Mouse (Mus musculus) hindbrain, embryonic 15.5 days (tissue): ENCODE data around the gene Pfdn2. TPM values are rescaled to one million over a fixed set of nuclear protein-coding genes. Genes with fewer than 3 reads are reported as not detected.

Source experiments
- ATAC-seq: fragments of 200-750 bp; cut with Nextera tagmentation; 2 replicates; pipeline ENCODE4 v1.8.0; 2017; ENCODE audit warnings: low read depth, moderate number of reproducible peaks, moderate TSS enrichment; ENCODE audit not compliant: low FRiP score
- H3K27ac ChIP-seq: fragments of 300-500 bp; sonication (generic); replicated peaks from 2 replicates; pipeline ENCODE4 v1.5.1; 2015; ENCODE audit warnings: mild to moderate bottlenecking, inconsistent platforms
- H3K27me3 ChIP-seq: fragments of 300-500 bp; sonication (generic); 2 replicates; pipeline ENCODE4 v1.6.1; 2015; ENCODE audit warnings: control low read depth, inconsistent platforms
- H3K36me3 ChIP-seq: fragments of 300-500 bp; sonication (generic); 2 replicates; pipeline ENCODE4 v1.6.1; 2015; ENCODE audit warnings: control low read depth, inconsistent platforms
- H3K4me1 ChIP-seq: fragments of 300-500 bp; sonication (generic); replicated peaks from 2 replicates; pipeline ENCODE4 v1.6.1; 2015; ENCODE audit warnings: control low read depth, inconsistent platforms
- H3K4me2 ChIP-seq: fragments of 300-500 bp; sonication (generic); 2 replicates; pipeline ENCODE4 v1.6.1; 2015; ENCODE audit warnings: moderate library complexity, mild to moderate bottlenecking, inconsistent platforms
- H3K4me3 ChIP-seq: fragments of 300-500 bp; sonication (generic); 2 replicates; pipeline ENCODE4 v1.5.1; 2015; ENCODE audit warnings: mild to moderate bottlenecking, inconsistent platforms
- H3K9ac ChIP-seq: fragments of 300-500 bp; sonication (generic); 2 replicates; pipeline ENCODE4 v1.6.1; 2015; ENCODE audit warnings: inconsistent platforms
- H3K9me3 ChIP-seq: fragments of 300-500 bp; sonication (generic); 2 replicates; pipeline ENCODE4 v1.6.1; 2016; ENCODE audit warnings: control low read depth, inconsistent platforms
- WGBS: fragments of 180-500 bp; shearing (Covaris S2); methylation state at CpG from one replicate; pipeline ENCODE4 v1.1.7; 2015; 5-methylcytosine and 5-hydroxymethylcytosine counted together
- polyA plus RNA-seq: library from polyadenylated mRNA; unstranded; fragments of >200 nt; fragmentation: Nextera tagmentation; extraction: Ambion mirVana; gene quantifications from 2 replicates; pipeline ENCODE4 v1.2.1, GENCODE M21; 2015

The Pfdn2 gene
- polyA plus RNA-seq, 1 experiment from 2014 or later = 139 TPM

DNA sequence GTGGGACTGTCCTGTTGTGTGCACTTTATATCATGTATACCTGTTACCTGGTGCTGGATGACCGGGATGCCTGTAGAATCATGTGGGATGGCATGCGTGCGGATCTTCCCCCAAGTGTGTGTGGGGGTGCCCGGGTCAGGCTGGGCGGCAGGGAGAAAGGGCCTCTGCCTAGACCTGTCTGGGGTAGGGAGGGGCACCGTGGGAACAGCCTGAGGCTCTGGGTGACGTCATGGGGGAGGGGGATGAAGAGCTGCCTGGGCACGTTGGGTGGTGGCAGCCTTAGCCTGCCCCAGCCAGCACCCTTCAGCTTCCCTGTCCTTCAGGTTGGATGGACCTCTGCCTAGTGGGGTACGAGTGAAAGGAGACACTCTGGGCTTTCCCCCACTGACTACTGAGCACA, 38.9 kb downstream of the Pfdn2 start:
- Histone ChIP-seq H3K27me3 (0 out of 2 replicates have a peak, but pooled peaks cover 3% of the 10 kb centered on the region), H3K36me3 (no peaks in the 10 kb centered on the region), H3K4me1 (peaks cover 10% of the 10 kb centered on the region), H3K4me2 (no peak overlapping the region), H3K4me3 (no peak overlapping the region), H3K9ac (no peak overlapping the region), H3K27ac (no peak overlapping the region), H3K9me3 (no peaks in the 10 kb centered on the region)
- ATAC-seq = no peak
- WGBS = 70% methylated on average over 9 of the region's 9 CpGs

DNA sequence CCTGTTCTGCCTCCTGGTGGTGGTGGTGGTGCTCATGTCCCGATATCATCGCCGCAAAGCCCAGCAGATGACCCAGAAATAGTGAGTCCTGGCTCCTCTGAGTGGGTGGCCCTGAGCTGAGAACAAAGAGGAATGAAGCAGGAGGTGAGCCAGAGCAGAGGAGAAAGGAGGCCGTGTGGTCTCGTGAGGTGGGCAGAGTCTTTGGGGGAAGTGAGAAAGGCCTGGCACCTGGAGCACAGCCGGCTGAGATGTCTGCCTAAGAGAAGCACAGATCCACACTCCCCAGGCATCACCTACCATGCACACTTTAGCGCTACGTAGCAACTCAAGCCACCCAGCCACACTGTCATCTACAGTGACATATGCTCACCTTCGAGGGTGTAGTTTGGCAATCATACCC, 39.7 kb downstream of the Pfdn2 start:
- Histone ChIP-seq H3K4me2 (no peak overlapping the region), H3K27me3 (0 out of 2 replicates have a peak, but pooled peaks cover 2% of the 10 kb centered on the region), H3K4me1 (peaks cover 5% of the 10 kb centered on the region), H3K9me3 (no peaks in the 10 kb centered on the region), H3K27ac (no peak overlapping the region), H3K9ac (no peak overlapping the region), H3K36me3 (no peaks in the 10 kb centered on the region), H3K4me3 (no peak overlapping the region)
- 73% methylated on average over 9 of the region's 9 CpGs for WGBS
- no peak for ATAC-seq

- WGBS = 22% methylated on average over 6 of the region's 6 CpGs
- Histone ChIP-seq H3K4me2 (no peak overlapping the region), H3K9ac (no peak overlapping the region), H3K36me3 (no peaks in the 10 kb centered on the region), H3K4me1 (no peaks in the 10 kb centered on the region), H3K4me3 (no peak overlapping the region), H3K9me3 (no peaks in the 10 kb centered on the region), H3K27me3 (no peaks in the 10 kb centered on the region), H3K27ac (no peak overlapping the region)
- no peak for ATAC-seq
These were observed 41.6 kb downstream of the Pfdn2 start for GRCm38 (mm10) chr1:171387099-171387498.

DNA sequence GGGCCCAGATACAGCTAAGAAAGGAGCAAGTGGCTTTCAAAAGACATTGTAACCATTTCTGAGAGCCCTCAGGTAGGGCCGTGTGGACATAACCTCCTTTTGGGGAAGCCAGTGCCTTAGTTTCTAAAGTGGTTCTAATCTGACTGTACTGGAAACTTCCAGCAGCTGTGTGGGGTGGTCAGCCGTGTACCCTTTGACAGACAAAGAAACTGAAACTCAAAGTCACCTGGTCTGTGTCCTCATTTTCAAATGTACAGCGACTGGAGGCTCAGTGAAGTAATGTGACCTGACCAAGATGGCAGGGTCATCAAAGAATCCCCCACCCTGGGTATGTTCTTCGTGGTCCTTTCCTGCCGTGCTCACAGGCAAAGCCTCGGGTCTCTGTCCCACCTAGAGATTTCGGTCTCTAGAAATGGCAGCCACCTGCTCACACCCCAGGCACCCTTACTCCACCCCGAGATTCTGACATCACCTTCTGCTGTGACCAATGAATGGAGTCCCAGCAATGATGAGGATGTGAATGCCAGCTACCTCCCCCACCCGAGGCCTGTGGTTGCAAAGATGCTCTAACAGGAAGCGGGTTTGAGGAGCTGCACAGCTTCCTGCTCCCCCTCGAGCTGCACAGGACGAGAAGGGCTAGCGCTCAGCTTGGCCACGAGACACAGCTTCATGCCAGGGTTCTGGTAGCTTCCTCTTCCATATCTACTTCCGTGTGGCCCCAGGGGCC, 43.1 kb downstream of the Pfdn2 start, which contains the start of gene Arhgap30:
TSS of gene Arhgap30 (plus strand) at position 579 of the 727 bp plus-strand sequence.
- ATAC-seq = no peak
- WGBS = 85% methylated on average over 15 of the region's 15 CpGs
- Histone ChIP-seq H3K4me3 (no peak within 1 kb of the TSS), H3K27ac (no peak within 1 kb of the TSS), H3K4me1 (no peaks in the 10 kb centered on the region), H3K9me3 (no peaks in the 10 kb centered on the region), H3K36me3 (no peaks in the 10 kb centered on the region), H3K9ac (no peak within 1 kb of the TSS), H3K4me2 (no peak within 1 kb of the TSS), H3K27me3 (no peaks in the 10 kb centered on the region)

DNA sequence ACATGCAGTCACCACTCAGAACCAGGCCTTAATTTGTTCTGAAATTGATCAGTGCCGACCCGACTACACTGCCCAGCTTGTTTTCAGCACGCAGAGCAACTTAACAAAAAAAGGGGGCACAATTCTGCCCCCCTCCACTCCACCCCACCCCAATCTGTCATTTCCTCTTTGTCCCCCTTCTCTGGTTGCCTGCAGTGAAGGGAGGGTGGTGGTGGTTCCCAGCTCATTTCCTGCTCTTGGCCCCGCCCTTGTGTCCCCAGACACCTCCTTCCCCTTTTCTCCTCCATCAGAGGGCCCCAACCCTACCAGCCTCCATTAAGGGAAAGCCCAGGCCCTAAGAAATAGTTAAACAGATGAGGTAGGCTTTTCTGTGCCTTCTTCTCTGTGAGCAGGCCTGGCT, 44.6 kb downstream of the Pfdn2 start:
- WGBS = 80% methylated on average over 4 of the region's 4 CpGs
- Histone ChIP-seq H3K4me3 (no peak overlapping the region), H3K27me3 (no peaks in the 10 kb centered on the region), H3K4me1 (no peaks in the 10 kb centered on the region), H3K9me3 (no peaks in the 10 kb centered on the region), H3K4me2 (no peak overlapping the region), H3K36me3 (no peaks in the 10 kb centered on the region), H3K9ac (no peak overlapping the region), H3K27ac (no peak overlapping the region)
- ATAC-seq = no peak

DNA sequence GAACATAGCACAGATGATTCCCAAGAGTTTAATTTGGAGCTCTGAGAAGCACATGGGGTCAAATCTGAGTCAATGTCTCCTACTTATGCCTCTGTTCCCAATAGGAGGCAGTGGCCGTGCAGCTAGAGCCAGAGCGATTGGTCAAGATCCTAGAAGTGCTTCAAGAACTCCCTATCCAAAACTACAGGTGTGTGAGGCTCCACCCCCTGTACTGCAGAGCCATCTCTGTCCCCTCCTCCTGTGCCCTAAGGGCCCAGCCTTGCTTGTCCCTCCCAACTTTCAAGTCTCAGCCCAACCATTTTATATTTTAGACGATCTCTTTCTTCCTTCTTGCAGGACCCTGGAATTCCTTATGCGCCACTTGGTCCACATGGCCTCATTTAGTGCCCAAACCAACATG, 56.4 kb downstream of the Pfdn2 start:
- Histone ChIP-seq H3K4me3 (no peak overlapping the region), H3K9me3 (no peaks in the 10 kb centered on the region), H3K4me1 (no peaks in the 10 kb centered on the region), H3K36me3 (no peaks in the 10 kb centered on the region), H3K4me2 (no peak overlapping the region), H3K27ac (no peak overlapping the region), H3K9ac (no peak overlapping the region), H3K27me3 (no peaks in the 10 kb centered on the region)
- ATAC-seq = no peak
- 82% methylated on average over 4 of the region's 4 CpGs for WGBS

DNA sequence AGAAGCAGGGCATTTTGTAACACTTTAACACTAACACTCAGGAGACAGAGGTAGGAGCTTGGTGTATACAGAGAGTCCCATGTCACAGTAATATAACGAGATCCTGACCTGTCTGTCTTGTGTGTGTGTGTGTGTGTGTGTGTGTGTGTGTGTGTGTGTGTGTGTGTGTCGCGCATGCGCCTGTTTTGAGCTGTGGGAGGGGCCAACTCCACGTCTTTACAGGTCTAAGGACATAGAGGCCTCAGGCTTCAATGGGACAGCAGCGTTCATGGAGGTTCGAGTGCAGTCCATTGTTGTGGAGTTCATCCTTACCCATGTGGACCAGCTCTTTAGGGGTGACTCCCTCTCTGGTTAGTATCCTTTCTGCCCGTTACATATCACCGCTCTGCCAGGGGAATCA, 57.5 kb downstream of the Pfdn2 start:
- no peak overlapping the region for H3K9ac ChIP-seq
- H3K36me3 ChIP-seq = no peaks in the 10 kb centered on the region
- H3K4me2 ChIP-seq = no peak overlapping the region
- no peak for ATAC-seq
- WGBS = 85% methylated on average over 9 of the region's 9 CpGs
- no peaks in the 10 kb centered on the region for H3K4me1 ChIP-seq
- 0 out of 2 replicates have a peak, but pooled peaks cover 8% of the 10 kb centered on the region for H3K27me3 ChIP-seq
- H3K27ac ChIP-seq = no peak overlapping the region
- H3K4me3 ChIP-seq = no peak overlapping the region
- H3K9me3 ChIP-seq = no peaks in the 10 kb centered on the region

DNA sequence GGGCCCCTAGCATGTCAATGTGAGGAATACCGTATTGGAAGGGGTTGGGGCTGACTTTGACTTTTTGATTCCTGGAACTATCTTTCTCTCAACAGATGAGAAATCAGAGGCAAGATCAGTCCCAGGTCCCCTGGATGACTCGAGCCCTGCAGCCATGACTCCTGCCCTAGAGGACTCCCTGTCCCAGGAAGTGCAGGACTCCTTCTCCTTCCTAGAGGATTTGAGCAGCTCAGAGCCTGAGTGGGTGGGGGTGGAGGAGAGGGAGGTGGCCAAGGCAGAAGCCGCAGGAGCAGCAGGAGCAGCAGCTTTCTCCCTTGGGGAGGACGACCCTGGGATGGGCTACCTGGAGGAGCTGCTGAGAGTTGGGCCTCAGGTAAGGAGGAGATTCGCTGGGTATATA, 61.8 kb downstream of the Pfdn2 start:
- 83% methylated on average over 5 of the region's 5 CpGs for WGBS
- no peaks in the 10 kb centered on the region for H3K36me3 ChIP-seq
- no peak overlapping the region for H3K27ac ChIP-seq
- H3K9me3 ChIP-seq = no peaks in the 10 kb centered on the region
- H3K4me1 ChIP-seq = no peaks in the 10 kb centered on the region; the same call in 1 of the 2 replicates
- H3K4me3 ChIP-seq = no peak overlapping the region
- 0 out of 2 replicates have a peak, but pooled peaks cover 13% of the 10 kb centered on the region for H3K27me3 ChIP-seq
- H3K9ac ChIP-seq = no peak overlapping the region
- no peak for ATAC-seq
- no peak overlapping the region for H3K4me2 ChIP-seq

Other genes with a start within 250 kb of the Pfdn2 start
- gene Cfap126, start 231.8 kb upstream of the Pfdn2 start, polyA plus RNA-seq = 7.7 and 14.1 TPM in 2 replicates
- gene Sdhc, start 195.1 kb upstream of the Pfdn2 start, polyA plus RNA-seq = 290 and 297 TPM in 2 replicates
- 4.2 and 7.7 TPM in 2 replicates for gene Mpz, start 195.0 kb upstream of the Pfdn2 start, polyA plus RNA-seq
- 32.4 and 48.4 TPM in 2 replicates for gene Pcp4l1, start 149.4 kb upstream of the Pfdn2 start, polyA plus RNA-seq
- gene Nr1i3, start 131.7 kb upstream of the Pfdn2 start, polyA plus RNA-seq = 0.39 and 0.49 TPM in 2 replicates
- 55.0 and 55.4 TPM in 2 replicates for gene Tomm40l, start 123.2 kb upstream of the Pfdn2 start, polyA plus RNA-seq
- 6.0 and 6.3 TPM in 2 replicates for gene Apoa2, start 120.6 kb upstream of the Pfdn2 start, polyA plus RNA-seq
- gene Fcer1g, start 111.3 kb upstream of the Pfdn2 start, polyA plus RNA-seq = 24.9 and 30.7 TPM in 2 replicates
- gene Adamts4, start 95.2 kb upstream of the Pfdn2 start, polyA plus RNA-seq = 5.6 and 6.2 TPM in 2 replicates
- 233 and 245 TPM in 2 replicates for gene Ndufs2, start 94.3 kb upstream of the Pfdn2 start, polyA plus RNA-seq
- 105 and 107 TPM in 2 replicates for gene B4galt3, start 75.3 kb upstream of the Pfdn2 start, polyA plus RNA-seq
- 44.2 and 53.6 TPM in 2 replicates for gene Ppox, start 64.5 kb upstream of the Pfdn2 start, polyA plus RNA-seq
- 99.8 and 106 TPM in 2 replicates for gene Usp21, start 57.7 kb upstream of the Pfdn2 start, polyA plus RNA-seq
- gene Ufc1, start 50.6 kb upstream of the Pfdn2 start, polyA plus RNA-seq = 109 and 110 TPM in 2 replicates
- gene Dedd, start 16.5 kb upstream of the Pfdn2 start, polyA plus RNA-seq = 47.3 and 51.6 TPM in 2 replicates
- 51.4 and 52.1 TPM in 2 replicates for gene Nit1, start within 50 bp of the Pfdn2 start, polyA plus RNA-seq
- gene Klhdc9, start 15.1 kb downstream of the Pfdn2 start, polyA plus RNA-seq = 2.5 and 3.3 TPM in 2 replicates
- gene Nectin4, start 24.4 kb downstream of the Pfdn2 start, polyA plus RNA-seq = 3.1 and 3.5 TPM in 2 replicates
- 0.60 and 0.87 TPM in 2 replicates for gene Arhgap30, start 43.3 kb downstream of the Pfdn2 start, polyA plus RNA-seq
- 168 and 172 TPM in 2 replicates for gene Usf1, start 65.6 kb downstream of the Pfdn2 start, polyA plus RNA-seq
- gene Tstd1, start 73.2 kb downstream of the Pfdn2 start, polyA plus RNA-seq = 5.4 and 6.6 TPM in 2 replicates
- 14.1 and 14.2 TPM in 2 replicates for gene F11r, start 91.9 kb downstream of the Pfdn2 start, polyA plus RNA-seq
- 27.6 and 30.9 TPM in 2 replicates for gene Alyref2, start 157.8 kb downstream of the Pfdn2 start, polyA plus RNA-seq
- gene Itln1, start 189.6 kb downstream of the Pfdn2 start, polyA plus RNA-seq = not detected in 2 replicates
- 0.09 TPM in 1 of 2 replicates, not detected in the other for gene Cd244a, start 213.5 kb downstream of the Pfdn2 start, polyA plus RNA-seq